Mouse (Mus musculus): ENCODE measurements around the gene Tmem110. TPM values are rescaled to one million over a fixed set of nuclear protein-coding genes. Genes with fewer than 3 reads are reported as not detected.

The Tmem110 gene
- total RNA-seq (2021) = 1 to 10 TPM; 7.5 to 8.5 TPM
- long read RNA-seq, experiment 1, partial matches to known transcripts = 2 of 8 reads
- long read RNA-seq, experiment 1, other reads (novel, unspliced or antisense) = 3 of 8 reads
- long read RNA-seq, experiment 2, transcript Tmem110-201 (8 exons, 3,742 nt) = major isoform, 9 of 12 reads
- long read RNA-seq, experiment 2, partial matches to known transcripts = 1 of 12 reads
- long read RNA-seq, experiment 2, other reads (novel, unspliced or antisense) = 2 of 12 reads

DNA sequence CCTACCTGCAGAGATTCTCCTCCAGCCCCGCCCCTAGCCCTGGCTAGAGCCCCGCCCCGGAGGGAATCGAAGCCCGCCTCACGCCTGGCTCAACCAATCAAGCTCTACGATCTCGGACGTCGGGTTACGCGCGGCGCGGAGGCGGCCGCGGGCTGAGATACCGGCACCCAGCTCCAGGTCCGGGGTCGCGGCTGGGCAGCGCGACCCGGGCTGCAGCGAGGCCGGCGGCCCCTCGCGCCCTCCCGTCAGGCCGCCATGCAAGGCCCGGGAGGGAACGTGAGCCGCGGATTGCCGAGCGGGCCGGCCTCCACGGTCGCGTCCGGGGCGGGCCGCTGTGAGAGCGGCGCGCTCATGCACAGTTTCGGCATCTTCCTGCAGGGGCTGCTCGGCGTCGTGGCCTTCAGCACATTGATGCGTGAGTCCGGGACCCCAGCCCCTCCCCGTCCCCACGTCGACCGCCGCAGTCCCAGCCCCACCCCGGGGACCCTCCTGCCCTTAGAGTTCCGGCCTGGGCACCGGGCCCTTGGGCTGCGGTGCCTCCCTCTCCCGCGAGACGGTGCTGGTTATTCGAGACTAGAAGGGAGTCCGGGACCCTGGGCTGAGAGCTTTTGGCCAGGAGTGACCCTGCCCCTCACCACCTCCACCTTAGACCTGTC, at the start of gene Tmem110:
TSS of gene Tmem110 (plus strand) at position 115 of the 656 bp plus-strand sequence.
- DNase-seq = peak; percentile 83
- intact Hi-C loops (cut with DNase I; ENCODE audit: low total_unique reads) = no loop called here

DNA sequence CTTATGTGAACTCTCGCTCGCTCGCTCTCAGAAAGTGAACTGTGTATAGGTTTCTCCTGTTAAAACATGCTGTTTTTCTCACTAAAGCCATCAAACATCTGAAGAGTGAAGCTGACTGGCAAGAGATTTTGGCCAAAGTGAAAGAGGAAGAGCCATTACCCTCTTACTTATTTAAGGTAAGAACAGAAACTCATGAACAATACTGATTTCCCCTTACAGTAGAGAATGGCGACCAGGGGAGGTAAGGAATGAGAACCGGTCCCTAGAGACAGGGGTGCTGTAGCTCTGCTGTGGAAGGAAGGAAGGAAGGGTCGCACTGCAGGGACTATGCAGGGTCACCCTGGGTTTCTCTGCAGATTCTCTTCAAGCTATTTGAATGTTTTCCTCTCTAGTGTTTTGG, 40.8 kb upstream of the Tmem110 start:
- intact Hi-C loops (cut with DNase I; ENCODE audit: low total_unique reads) = no loop called here
- DNase-seq = no peak

DNA sequence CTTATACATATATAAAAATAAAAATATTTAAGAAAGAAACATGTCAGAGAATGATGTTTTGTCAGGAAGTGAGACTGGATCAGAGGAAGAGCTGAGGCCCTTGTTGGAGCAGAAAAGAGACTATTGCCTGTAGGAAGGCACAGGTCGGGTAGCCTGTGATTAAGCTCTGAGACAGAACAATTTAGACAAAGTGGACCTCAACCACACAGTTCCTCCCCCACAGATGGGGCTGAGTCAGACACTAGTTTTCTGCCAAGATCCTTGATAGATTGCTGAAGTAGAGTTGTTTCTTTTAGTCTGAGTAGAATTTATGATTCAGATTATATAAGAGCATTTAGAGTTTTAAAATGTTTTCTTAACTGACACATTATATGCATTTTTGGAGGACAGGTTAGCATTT, 35.9 kb upstream of the Tmem110 start:
- intact Hi-C loops (cut with DNase I; ENCODE audit: low total_unique reads) = no loop called here
- no peak for DNase-seq

DNA sequence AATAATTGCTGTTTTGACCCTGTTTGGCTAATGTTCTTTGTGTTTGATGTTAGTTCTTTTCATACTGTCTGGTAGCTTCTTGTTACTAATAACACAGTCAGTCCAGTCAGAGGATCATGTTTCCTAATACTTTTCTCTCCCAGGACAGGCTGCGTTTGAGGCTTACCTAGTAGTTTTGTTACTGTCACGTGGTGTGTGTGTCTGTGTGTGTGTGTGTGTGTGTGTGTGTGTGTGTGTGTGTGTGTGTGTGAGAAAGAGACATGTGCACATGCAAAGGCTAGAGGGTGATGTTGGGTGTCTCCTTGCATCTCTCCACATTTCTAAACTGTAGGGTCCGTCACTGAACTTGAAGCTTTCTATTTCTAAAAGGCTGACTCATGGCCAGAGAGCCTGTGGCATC, 32.5 kb upstream of the Tmem110 start:
- intact Hi-C loops (cut with DNase I; ENCODE audit: low total_unique reads) = no loop called here
- DNase-seq = no peak

DNA sequence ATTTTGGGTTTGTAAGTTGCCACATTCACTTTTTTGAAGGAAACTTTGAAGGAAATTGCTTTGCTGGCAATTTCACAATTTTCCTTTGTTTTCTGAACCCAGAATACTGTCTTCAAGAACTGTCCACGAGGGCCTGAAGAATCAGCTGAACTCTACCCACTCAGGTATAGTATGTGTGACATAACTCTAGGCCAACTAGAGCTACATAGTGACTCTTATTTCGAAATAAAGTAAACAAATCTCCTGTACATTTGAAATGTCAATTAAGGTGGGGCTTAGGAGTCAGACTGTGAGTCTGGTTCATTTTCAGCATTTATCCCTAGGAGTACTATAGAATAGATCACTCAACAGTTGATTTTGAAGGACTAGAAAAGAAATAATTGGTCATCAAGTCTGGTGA, 23.6 kb upstream of the Tmem110 start:
- intact Hi-C loops (cut with DNase I; ENCODE audit: low total_unique reads) = no loop called here
- no peak for DNase-seq

DNA sequence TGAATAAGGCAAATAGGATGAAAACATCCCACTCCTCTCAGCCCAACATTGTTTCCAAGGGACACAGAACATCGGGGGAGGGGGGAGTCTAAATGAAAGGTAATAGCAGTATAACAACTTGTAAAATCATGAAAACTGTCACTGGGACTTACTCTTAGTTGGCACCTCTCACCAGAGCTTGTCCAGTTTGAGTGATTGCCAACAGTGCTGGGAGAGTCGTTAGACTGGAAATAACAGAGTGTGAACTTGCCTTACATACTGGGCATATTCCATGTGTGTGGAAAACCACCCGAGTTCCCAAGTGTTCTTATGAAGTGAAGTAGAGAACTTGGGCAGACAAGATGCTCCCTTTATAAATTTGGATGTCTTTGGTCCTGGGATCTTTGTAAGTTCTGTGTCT, 4.3 kb upstream of the Tmem110 start:
- intact Hi-C loops (cut with DNase I; ENCODE audit: low total_unique reads) = no loop called here
- no peak for DNase-seq

DNA sequence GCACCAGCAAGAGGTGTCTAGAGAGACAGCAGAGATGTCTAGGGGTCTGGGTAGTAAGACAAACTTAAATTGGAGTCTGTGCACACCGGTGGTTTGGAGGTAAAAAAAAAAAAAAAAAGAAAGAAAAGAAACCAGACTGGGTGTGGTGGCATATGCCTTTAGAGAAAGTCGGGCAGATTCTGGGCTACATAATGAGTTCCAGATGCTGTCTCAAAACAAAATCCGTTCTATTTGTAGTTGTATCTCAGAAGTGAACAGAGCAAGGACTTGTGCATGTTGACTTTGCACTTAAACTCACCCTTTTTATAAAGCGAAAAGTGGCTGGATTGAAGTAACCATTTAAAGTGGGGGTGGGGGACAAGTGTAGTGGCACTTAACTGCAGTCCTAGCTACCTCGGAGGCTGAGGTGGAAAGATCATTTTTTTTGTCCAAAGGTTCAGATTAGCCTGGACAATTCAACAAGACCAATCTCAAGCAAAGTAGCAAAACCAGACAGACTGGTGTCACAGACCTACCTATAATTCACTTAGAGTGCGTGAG, 864 bp upstream of the Tmem110 start:
- no peak for DNase-seq
- intact Hi-C loops (cut with DNase I; ENCODE audit: low total_unique reads) = no loop called here

DNA sequence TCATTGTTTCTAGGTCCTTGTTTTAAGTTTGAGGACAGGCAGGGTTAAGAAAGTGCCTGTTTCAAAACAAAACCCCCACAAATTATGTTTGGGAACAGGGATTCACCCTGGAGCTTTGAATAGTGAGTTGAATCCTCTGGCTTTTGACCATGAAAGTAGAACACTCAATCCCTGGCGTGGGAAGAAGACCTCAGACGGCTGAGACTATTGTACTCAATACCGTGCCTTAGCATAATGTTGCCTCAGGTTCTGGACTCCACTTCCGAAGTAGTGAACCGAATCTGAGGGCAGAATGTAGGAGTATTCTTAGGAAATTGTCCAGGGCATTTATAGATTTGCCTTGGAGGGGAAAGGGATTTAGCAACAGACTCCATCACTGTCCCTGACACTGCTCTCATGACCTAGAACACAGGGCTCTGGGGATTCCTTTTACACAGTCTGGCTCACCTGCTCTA, 342 bp upstream of the Tmem110 start:
- intact Hi-C loops (cut with DNase I; ENCODE audit: low total_unique reads) = no loop called here

DNA sequence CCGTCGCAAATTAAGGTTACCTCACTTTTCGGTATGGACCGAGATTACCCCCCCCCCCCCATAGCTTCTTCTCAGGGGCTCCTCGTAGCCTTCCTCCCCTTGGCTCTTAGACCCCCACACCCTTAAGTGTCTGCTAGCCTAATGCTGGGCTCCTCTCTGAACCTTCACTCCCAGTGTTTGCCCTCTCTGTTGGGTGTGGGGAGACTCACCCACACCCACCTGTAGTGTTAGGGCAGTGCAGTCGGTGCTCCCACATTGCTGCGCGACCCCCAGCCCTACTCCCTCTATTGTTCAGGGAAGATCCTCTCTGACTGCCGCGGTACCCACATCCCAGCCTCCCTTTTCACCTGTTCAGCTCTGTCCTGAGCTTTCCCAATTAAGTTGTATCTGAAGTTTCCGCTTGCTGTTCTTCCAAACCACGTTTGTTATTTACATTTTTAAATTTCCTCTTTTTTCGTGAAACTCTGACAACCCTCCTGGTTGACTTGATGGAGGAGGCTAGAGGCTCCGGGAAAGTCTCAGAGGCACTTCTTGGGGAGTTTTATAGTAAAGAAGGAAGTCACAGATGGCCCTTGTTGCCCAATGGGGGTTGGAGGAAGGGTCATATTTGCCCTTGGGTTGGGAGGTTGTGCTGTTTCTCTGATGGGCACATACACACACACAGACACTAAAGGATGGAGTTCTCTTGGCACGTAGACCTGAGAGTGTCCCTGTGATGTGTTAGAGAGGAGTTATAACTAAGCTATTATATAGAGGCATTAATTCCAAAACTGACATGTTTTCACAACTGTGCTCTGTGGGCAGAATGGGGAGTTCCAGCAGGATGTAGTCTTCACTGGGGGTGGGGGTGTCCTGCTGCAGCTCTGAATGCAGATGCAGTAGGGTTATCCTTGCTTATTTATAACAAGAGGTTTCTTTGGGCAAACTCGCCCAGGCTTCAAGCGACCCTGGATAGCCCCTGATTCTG, 1.1 kb downstream of the Tmem110 start:
- intact Hi-C loops (cut with DNase I; ENCODE audit: low total_unique reads) = no loop called here

More for the DNA sequence above, 342 bp upstream of the Tmem110 start:
- DNase-seq = no peak

DNA sequence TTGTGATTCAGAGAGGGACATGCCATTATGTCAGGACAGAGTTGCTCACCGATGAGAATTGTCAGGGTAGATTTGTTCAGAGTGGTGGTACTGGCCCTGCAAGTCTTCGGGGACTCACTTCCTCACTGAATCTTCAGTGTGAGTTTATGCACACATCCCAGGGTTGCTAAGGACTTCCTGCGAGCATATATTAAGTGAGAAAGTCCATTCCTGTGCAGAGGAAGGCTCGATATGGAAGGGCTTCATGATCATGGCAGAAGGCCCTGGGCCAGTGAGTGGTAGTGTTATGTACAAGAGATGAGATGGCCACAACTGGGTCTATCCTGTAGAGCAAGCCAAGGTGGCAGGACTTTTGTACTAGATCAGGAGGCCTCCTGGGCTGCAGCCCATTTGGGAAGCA, 2.1 kb downstream of the Tmem110 start:
- intact Hi-C loops (cut with DNase I; ENCODE audit: low total_unique reads) = no loop called here
- no peak for DNase-seq

More for the DNA sequence above, 1.1 kb downstream of the Tmem110 start:
- no peak for DNase-seq

DNA sequence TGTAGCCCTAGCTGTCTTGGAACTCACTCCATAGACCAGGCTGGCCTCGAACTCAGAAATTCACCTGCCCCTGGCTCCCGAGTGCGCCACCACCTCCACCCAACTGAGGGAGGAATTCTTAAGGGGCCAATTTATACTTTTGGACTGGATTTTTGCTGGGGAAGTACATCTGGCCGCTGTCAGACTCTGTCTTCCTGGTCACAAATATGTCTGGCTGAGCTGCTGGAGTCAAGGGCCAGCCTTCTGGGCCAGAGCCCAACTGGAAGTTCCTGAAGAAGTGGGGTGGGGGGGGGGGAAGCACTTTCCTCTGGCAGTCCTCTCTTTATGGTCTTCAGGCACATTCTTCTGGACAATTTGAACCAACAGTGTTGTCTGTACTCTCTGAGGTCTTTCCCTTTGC, 2.7 kb downstream of the Tmem110 start:
- peak; percentile 36 for DNase-seq
- intact Hi-C loops (cut with DNase I; ENCODE audit: low total_unique reads) = no loop called here

DNA sequence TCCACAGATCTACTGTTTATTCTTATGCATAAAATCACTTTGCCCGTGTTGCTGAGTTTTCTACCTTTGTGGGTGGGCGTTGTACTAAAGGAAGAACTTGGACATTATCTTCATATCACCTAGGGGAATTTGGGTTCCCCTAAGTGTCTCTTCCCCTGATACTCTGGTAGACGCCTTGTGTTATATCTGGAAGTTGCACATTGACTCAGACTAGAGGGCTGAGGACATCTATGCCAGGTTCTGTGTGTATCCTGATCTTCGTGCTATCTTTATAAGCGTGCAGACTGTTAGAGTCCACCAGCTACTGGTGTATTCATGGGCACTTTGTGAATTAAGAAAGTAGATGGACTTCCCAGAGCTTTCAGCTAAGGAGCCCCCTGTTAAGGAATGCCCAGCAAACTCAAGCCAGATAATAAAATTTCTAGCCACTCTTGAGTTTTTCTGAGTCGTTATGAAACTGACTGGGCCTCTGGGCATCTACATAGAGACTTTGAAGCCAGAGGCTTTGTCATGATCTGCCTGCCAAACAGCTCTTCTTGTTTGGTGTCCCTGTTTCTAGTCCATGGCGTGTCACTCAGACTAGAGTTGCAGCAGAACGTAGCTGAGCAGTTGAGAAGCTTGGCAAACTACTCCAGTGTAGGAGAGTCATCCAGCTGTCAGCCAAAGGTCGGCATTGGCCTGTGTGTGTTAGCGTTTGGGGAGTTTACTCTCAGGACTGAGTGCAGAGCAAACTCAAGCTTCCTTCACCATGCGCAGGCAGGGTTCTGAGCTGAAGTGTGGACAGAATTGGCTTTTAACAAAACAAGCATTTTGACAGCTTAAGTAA, 3.5 kb downstream of the Tmem110 start:
- intact Hi-C loops (cut with DNase I; ENCODE audit: low total_unique reads) = no loop called here

DNA sequence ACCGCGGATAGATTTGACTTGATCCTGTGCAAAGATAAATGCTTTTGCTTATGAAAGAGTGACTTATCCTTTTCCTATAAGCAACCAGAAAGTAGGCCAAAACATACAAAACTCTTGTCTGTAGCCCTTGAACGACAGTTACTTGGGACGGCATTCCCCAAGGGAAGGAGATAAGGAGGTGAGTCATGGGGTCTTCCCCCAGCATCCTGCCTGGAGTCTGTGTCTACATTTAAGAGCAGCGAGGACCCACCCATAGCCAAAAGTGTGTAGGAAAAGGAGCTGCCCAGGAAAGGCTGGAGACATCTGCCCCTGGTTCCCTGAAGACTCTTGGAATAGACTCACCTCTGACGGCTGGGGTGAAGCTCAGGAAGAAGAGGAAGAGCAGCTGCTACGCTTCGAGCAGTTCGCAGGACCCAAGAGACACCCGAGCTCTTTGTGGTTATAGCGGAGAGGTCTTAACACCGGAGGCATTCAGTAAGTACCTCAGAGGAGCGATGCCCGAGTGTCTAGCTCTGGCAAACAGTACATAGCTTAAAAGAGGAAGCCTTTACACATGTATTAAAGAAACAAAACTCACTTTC, 12.1 kb downstream of the Tmem110 start:
- DNase-seq = no peak
- intact Hi-C loops (cut with DNase I; ENCODE audit: low total_unique reads) = no loop called here

More for the DNA sequence above, 3.5 kb downstream of the Tmem110 start:
- peak; percentile 71 for DNase-seq

DNA sequence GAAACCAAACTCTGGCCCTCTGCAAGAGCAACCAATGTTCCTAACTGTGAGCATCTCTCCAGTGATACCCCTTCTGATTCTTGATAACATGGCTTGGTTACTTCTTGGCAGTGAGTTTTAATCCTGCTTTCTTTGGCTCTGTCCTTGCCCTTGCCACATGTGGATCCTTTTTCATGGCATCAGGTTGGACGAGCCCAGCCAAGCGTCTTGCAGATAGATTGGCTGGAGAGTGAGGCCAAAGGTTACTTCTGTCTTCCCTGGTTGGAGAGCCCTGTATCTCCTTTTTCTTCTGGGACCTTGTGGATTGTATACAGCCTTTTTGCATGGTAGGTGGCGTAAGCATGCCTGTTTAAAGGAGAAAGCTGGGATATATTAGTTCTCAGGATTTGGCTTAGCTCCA, 18.3 kb downstream of the Tmem110 start:
- DNase-seq = no peak
- intact Hi-C loops (cut with DNase I; ENCODE audit: low total_unique reads) = no loop called here

DNA sequence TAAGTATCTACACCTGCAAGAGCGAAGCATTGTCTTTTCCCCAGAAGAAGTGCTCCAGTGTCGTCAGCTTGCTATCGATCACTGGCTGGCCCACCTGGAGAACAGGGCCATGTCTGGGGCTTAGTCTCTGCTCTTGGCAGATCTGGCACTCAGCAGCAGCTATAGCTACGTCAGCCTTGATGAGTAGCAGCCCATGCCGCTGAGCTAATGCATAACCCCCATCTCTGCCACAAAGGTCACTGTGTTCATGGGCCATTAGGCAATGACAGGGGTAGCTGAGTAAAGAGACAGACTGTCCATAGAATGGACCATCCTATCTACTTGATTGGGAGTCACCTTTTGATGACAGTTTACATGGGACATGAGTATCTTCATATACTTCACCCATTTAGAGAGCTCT, 25.1 kb downstream of the Tmem110 start:
- DNase-seq = no peak
- intact Hi-C loops (cut with DNase I; ENCODE audit: low total_unique reads) = no loop called here

DNA sequence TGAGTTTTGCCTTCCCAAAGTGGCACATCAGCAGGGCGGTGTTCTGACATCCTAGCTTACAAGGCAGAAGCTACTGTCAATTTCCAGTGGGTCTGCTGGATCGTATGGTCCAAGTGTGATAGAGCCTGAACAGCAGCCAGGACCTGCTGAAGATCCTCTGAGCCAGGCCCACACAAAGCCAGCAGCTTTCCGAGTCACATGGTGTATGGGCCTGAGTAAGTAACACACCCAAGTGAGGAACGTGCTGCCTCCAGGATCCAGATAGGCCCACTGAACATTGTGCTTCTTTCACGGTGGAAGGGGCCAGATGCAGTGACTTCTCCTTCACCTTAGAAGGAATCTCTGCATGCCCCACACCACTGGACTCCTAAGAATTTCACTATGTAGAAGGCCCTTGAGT, 26.9 kb downstream of the Tmem110 start:
- peak; percentile 24 for DNase-seq
- intact Hi-C loops (cut with DNase I; ENCODE audit: low total_unique reads) = no loop called here

DNA sequence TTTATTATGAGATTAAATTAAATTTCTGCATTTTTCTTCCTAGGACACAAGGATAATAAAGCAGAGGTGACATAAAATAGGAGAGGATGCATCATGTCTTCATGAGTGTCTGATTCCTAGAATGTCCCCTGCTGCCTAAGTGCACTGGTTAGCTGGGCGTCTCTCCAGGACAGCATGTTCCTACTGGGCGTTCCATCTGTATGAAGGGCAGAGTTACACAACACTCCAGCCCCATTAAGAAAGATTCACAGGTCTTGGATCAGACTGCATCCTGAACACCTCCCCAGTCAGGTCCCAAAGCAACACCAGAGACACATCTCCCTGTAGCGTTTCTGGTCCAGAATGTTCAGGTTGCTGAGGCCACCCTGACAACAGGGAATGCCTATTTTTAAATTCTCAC, 29.9 kb downstream of the Tmem110 start:
- peak; percentile 42 for DNase-seq
- intact Hi-C loops (cut with DNase I; ENCODE audit: low total_unique reads) = no loop called here

DNA sequence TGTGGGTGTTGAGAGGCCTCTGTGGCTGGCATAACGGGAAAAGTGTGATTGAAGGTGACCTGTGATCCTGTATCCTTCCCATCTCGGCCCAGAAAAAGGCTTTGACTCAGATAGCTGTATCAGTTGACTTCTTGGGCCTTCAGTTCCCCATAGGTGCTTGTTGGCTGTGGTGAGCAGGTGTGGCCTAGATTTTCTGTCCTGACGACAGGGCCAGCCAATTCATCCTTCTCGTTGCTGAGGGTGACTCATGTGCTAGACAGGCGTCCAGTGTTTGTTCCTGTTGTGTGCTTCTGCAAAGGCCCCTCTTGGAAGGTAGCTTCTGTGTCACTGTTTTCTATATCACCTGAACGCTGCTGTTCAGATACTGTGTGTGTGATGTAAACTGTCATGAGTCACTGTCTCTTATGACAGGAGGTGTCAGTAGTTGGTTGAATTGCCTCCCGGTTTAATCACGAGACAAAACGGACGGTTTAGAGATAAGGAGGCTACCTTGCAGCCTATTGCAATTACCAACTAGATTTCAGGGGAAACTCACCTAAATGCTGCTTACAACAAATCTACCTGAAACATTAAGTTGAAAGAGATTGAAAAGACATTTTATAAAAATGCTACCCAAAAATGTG, 31.6 kb downstream of the Tmem110 start:
- intact Hi-C loops (cut with DNase I; ENCODE audit: low total_unique reads) = no loop called here

More for the DNA sequence above, 31.6 kb downstream of the Tmem110 start:
- DNase-seq = no peak

Measured in gastrocnemius, postnatal 14 days (tissue).